Mouse (Mus musculus) stomach, postnatal 0 days (tissue): ENCODE measurements around the gene Cacng1.

Experiments
- CTCF ChIP-seq: IDR thresholded peaks from 2 replicates; pipeline ENCODE4 v1.5.1; 2016; ENCODE audit warnings: antibody characterized with exemption, low read depth, mild to moderate bottlenecking, moderate library complexity
- EP300 ChIP-seq: optimal IDR thresholded peaks from 2 replicates; pipeline ENCODE3; 2016; ENCODE audit warnings: antibody characterized with exemption

GRCm38 (mm10) chr11:107705060-107705459 lies 11.3 kb downstream of the Cacng1 start:
- TF ChIP-seq CTCF, result no peak
- TF ChIP-seq EP300, result no peak
